Mouse (Mus musculus) T-helper 17 cell (primary cell): ENCODE data around the gene Yipf4.
"Not testable (repeated sequence)": the region's sequence is repeated elsewhere in the genome, so short reads cannot be mapped to it uniquely, and the experiment has no call there.

ENCODE experiments used
- in situ Hi-C, 2 experiments: fragments of 300-600 bp; cut with MboI, MseI; formaldehyde crosslinking; loops; 1 replicate in 1 of 2; 2 replicates in 1 of 2; pipeline ENCODE4 v1.15.1; 2025; ENCODE audit warnings: high pct_unique_total_duplicates in 2 of 2

Gene Yipf4

GRCm38 (mm10) chr17:74489024-74489900, at the start of gene Yipf4:
Gene Yipf4, plus strand, starts transcription at chr17:74489493.
- in situ Hi-C loops: no loop called here

DNA sequence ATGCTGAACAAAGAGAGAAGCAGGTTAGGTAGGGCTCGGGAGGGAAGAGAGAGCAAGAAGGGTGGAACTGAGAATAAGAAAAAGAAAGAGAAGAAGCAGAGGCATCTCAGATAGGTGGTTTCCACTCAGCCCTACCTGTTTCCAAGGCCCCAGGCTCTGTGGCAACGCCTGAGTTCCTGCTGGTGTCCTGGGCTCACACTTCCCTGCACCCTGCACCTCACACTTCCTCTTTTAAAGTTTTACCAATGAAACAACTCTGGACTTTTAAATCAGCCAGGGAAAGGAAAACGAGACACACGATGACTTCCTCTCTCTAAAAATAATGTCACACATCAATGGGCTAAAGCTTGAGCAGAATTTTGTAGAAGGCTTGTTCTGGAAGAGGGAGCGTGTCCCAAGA, 48.8 kb upstream of the Yipf4 start:
- in situ Hi-C loops: loop anchor here in 1 of 2 experiments (25.0 kb wide), 1 partner anchor 572 kb away; the partner anchor contains the start of gene Ltbp1

DNA sequence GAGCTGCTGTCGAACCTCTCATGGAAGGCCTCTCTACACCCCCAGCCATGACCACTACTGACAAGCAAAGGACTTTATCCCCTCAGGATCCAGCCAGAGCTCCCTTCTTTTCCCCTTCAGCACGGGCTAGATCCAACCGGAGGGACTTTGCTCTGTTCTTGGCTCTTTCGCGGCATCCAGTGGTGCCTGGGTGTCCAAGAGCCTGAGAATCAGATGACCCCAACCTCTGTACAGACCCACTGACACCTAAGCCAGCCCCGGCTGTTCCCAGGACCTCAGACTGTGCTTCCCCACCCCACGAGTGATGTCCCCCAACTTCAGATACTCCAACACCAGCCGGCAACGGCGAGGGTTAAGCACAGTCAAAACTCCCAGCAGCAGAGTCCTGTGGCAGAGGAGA, 39.5 kb upstream of the Yipf4 start:
- in situ Hi-C loops: loop anchor here in 1 of 2 experiments (25.0 kb wide), 1 partner anchor 563 kb away; the partner anchor contains the start of gene Ltbp1

- in situ Hi-C loops: no loop called here
Observed at GRCm38 (mm10) chr17:74453928-74454327, 35.4 kb upstream of the Yipf4 start.

- in situ Hi-C loops: no loop called here
Observed at GRCm38 (mm10) chr17:74454660-74455059, 34.6 kb upstream of the Yipf4 start.

GRCm38 (mm10) chr17:74455426-74455825, 33.9 kb upstream of the Yipf4 start:
- in situ Hi-C loops: no loop called here

GRCm38 (mm10) chr17:74456825-74457224, 32.5 kb upstream of the Yipf4 start:
- in situ Hi-C loops: no loop called here

- in situ Hi-C loops: no loop called here
Observed at GRCm38 (mm10) chr17:74457972-74458677, 31.2 kb upstream of the Yipf4 start.

GRCm38 (mm10) chr17:74458711-74459408, 30.4 kb upstream of the Yipf4 start, which contains the start of gene Nlrc4:
Gene Nlrc4, minus strand, starts transcription at chr17:74459142.
- in situ Hi-C loops: no loop called here

- in situ Hi-C loops: no loop called here
Observed at GRCm38 (mm10) chr17:74463510-74463909, 25.8 kb upstream of the Yipf4 start.

DNA sequence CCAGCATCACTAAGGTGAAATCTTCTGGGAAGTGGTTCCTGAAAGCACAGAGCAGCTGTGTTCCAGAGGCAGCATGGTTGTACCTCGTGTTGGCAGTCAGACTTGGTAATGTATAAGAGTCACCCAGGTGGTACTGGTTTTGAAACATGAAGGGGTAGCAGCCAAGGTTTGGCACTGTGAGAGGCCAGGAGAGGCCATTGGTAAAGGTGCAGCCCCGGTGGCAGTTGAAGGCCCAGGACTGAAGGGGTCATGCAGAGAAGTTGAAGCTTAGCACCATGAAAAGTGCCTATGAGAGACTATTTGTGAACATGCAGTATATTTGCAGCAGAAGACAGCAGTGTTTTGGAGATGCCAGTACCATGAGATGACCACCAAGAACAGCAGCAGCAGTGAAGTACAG, 21.3 kb upstream of the Yipf4 start:
- in situ Hi-C loops: not testable (repeated sequence)

DNA sequence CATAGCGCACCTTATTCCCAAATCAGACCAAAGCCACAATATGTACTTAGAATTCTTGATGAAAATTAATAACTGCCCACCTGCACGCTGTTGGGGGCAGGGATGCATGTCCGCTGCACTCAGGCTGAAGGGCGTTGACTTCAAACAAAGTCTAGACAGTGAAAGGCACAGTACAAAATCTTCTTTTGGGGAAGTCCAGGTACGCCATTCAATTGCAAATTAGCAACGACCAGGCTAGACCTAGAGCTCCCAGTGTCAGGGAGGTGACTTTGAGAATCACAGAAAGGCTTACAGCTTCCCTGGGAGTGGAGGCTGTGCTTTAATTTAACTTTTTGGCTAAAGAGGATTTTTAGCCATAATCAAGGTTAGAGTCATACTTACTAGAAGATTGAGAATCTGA, 19.2 kb upstream of the Yipf4 start:
- in situ Hi-C loops: not testable (repeated sequence)

DNA sequence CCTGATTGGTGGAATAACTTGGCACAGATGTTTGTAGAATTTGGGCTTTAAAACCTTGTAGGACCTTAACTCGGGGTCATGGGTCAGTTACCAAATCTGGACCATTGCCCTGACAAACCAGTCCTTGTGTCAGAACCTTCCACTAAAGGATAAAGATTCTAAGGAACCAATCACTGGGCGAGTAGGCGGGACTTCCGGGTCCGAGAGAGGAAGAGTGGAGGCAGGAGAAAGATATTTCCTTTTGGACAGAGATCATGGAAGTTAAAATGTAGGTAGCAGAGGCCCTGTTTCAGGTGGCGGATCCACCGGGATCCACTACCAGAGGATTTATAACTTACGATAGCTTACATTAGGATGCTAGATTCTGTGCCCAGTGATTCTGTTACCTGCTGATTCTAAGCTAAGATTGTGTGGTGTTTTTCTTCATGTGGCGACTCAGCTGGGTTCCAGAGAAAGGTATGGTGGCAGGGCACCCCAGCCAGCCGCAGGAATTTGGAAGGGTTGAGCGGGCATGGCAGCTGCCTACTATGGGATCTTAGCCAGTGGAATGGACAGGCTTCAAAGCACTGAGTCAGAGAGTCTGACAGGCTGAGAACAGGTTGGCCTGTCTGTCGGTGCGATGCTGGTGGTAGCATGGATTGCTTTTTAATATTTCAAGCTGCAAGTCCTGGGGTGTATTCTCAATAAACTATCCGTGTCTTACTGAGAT, 8.8 kb upstream of the Yipf4 start:
- in situ Hi-C loops: no loop called here

- in situ Hi-C loops: loop anchor here in 1 of 2 experiments (10.0 kb wide), 1 partner anchor 1665 kb away; no protein-coding TSS in a partner anchor
Observed at GRCm38 (mm10) chr17:74489901-74490220, 568 bp downstream of the Yipf4 start.

DNA sequence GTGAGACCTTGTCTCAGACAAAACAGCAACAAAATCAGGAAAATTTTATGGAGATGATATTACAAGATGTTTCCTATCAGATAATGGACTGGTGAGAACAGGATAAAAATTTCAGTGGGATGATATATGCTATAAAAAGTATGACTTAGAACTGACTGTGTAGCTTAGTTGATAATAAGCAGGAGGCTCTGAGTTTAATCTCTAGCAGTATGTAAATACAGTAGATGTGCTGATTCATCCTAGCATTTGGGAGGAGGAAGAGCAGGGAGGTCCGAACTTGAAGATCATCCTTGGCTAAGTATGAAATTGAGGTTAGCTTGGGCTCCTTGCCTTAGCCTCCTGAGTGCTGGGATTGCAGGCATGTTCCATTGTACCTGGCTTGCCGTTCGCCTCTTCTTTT, 2.3 kb downstream of the Yipf4 start:
- in situ Hi-C loops: loop anchor here in 1 of 2 experiments (10.0 kb wide), 1 partner anchor 1667 kb away; no protein-coding TSS in a partner anchor

DNA sequence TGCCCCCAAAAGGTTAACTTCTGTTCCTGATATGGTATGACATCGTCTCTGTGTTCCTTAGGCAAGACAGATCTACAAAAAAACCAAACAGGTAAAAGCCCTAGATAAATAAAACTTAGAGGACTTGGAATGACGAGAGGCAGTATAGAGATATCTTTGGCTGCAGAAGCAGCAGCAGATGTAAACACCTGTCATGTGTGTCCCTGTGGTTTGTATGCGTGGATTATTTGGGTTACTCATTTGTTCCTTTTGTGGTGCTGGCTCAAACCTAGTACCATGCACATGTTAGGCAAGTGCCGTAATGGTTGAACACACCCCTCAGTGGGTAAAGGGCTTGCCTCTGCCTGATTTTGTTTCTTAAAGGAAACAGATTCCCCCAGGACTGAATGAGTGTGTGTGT, 10.9 kb downstream of the Yipf4 start:
- in situ Hi-C loops: no loop called here

GRCm38 (mm10) chr17:74501085-74501484, 11.8 kb downstream of the Yipf4 start:
- in situ Hi-C loops: no loop called here

GRCm38 (mm10) chr17:74507934-74508333, 18.6 kb downstream of the Yipf4 start:
- in situ Hi-C loops: no loop called here

DNA sequence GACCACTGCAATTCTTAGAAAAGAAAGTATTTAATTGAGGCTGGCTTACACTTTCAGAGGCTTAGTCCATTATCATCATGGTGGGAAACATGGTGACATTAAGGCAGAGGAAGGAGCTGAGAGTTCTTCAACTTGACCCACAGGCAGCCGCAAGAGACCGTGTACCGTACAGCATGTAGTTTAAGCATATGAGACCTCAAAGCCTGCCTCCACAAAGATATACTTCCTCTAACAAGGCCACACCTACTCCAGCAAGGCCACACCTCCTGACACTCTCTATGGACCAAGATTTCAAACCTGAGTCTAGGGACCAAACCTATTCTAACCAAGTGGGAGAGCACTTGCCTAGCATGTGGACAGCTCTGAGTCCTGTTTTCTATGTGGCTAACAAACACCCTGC, 19.3 kb downstream of the Yipf4 start:
- in situ Hi-C loops: no loop called here

DNA sequence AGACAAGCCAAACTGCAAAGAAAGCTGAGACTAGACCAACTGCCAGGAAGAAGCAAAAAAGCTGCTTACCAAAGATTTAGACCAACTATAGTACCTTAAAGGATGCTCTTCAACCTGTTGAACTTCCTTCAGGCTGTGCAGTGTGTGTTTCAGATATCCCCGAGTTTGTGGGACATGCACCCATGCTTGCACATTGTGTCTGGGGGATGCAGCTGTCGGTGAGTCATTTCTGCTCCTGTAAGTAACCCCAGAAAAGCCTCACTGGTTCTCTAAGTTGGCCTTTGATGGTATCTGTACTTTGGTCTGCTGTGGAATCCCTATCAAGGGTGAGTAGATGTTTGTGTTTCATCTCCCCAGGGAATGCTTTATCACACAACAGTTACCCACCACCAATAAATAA, 23.0 kb downstream of the Yipf4 start:
- in situ Hi-C loops: no loop called here
